Mouse (Mus musculus): ENCODE measurements around the gene B4gat1. TPM values are rescaled to one million over a fixed set of nuclear protein-coding genes. Genes with fewer than 3 reads are reported as not detected.

The B4gat1 gene
- polyA plus RNA-seq, 1 experiment from 2014 or later = 47.6 TPM

GRCm38 (mm10) chr19:5041588-5041987, 3.0 kb downstream of the B4gat1 start:
- Histone ChIP-seq H3K4me3 (ENCODE audit: low read length) (peak overlapping the region; percentile 97), H3K27me3 (ENCODE audit: control insufficient read depth, insufficient read depth, low read depth, low read length) (no peaks in the 10 kb centered on the region), H3K27ac (ENCODE audit: low read length) (peak overlapping the region; percentile 72), H3K4me1 (replicated peaks; ENCODE audit: control insufficient read depth, insufficient read depth, low read length) (peaks cover 25% of the 10 kb centered on the region), H3K4me2 (ENCODE audit: low read depth, low read length) (peak overlapping the region; percentile 99), H3K36me3 (ENCODE audit: control insufficient read depth, insufficient read depth, low read length) (peaks cover 7% of the 10 kb centered on the region; the same call in 1 of the 2 replicates), H3K9ac (ENCODE audit: low read length) (peak overlapping the region; percentile 92), H3K9me3 (ENCODE audit: control insufficient read depth, low read length) (no peaks in the 10 kb centered on the region)
- no peak; the same call in 1 of the 2 replicates for ATAC-seq (ENCODE audit: low read depth)
- 2% methylated on average over 16 of the region's 16 CpGs for WGBS

- H3K9ac ChIP-seq (ENCODE audit: low read length) = no peak overlapping the region
- H3K4me2 ChIP-seq (ENCODE audit: low read depth, low read length) = no peak overlapping the region
- peaks cover 17% of the 10 kb centered on the region for H3K36me3 ChIP-seq (ENCODE audit: control insufficient read depth, insufficient read depth, low read length)
- no peak for ATAC-seq (ENCODE audit: low read depth)
- no peak overlapping the region for H3K27ac ChIP-seq (ENCODE audit: low read length)
- H3K4me3 ChIP-seq (ENCODE audit: low read length) = no peak overlapping the region
- 68% methylated on average over 4 of the region's 4 CpGs for WGBS
- H3K9me3 ChIP-seq (ENCODE audit: control insufficient read depth, low read length) = no peaks in the 10 kb centered on the region
- peaks cover 14% of the 10 kb centered on the region for H3K4me1 ChIP-seq (replicated peaks; ENCODE audit: control insufficient read depth, insufficient read depth, low read length)
- H3K27me3 ChIP-seq (ENCODE audit: control insufficient read depth, insufficient read depth, low read depth, low read length) = no peaks in the 10 kb centered on the region
Observed at GRCm38 (mm10) chr19:5045531-5045930, 6.9 kb downstream of the B4gat1 start.

DNA sequence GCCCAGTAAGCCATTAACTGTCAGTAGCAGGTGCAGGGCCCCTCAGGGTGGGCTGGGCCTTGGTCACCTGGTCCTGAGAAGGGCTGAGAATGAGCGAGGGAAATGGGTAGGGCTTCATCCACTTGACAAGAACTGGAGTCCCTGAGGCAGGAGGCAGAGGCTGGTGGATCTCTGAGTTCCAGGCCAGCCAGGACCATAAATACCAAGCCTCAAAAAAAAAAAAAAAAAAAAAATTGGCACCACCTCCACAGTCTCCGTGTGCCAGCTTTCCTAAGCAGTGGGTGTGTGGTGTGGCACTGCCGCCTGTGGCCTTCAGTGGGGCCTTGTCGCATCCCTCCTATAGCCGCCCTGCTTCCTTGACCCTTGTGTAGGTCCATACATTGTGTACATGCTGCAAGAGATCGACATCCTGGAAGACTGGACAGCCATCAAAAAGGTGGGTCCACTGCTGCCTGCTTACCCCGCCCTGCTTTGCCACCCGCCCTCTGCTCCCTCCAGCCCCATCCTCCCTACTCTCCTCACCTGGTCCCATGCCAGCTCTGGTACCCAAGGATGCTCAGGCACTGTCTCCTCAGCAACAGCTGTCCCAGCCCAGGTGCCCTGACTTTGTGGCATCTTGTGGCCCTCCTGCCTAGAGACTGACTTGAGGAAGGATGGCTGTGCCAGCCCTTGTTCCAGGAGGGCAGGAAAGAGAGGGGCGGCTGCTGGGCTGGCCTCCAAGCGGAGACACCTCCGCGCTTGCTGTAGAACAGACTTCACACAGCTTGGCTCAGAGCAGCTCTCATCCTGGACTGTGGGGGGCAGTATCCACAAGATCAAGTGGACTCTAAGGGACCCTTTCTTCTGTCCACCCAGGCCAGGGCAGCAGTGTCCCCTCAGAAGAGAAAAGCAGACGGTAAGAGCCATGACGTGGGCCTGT, 9.8 kb downstream of the B4gat1 start:
- H3K9ac ChIP-seq (ENCODE audit: low read length) = no peak overlapping the region
- WGBS = 78% methylated on average over 13 of the region's 14 CpGs

GRCm38 (mm10) chr19:5049325-5049724, 10.7 kb downstream of the B4gat1 start:
- WGBS = 71% methylated on average over 6 of the region's 6 CpGs
- no peak for ATAC-seq (ENCODE audit: low read depth)
- no peak overlapping the region for H3K4me3 ChIP-seq (ENCODE audit: low read length)
- H3K9ac ChIP-seq (ENCODE audit: low read length) = no peak overlapping the region
- H3K27me3 ChIP-seq (ENCODE audit: control insufficient read depth, insufficient read depth, low read depth, low read length) = peaks cover 3% of the 10 kb centered on the region; the same call in 1 of the 2 replicates
- H3K27ac ChIP-seq (ENCODE audit: low read length) = no peak overlapping the region
- H3K4me1 ChIP-seq (replicated peaks; ENCODE audit: control insufficient read depth, insufficient read depth, low read length) = peaks cover 19% of the 10 kb centered on the region
- no peak overlapping the region for H3K4me2 ChIP-seq (ENCODE audit: low read depth, low read length)
- no peaks in the 10 kb centered on the region for H3K9me3 ChIP-seq (ENCODE audit: control insufficient read depth, low read length)
- peaks cover 15% of the 10 kb centered on the region for H3K36me3 ChIP-seq (ENCODE audit: control insufficient read depth, insufficient read depth, low read length)

More for the DNA sequence above, 9.8 kb downstream of the B4gat1 start:
- peaks cover 19% of the 10 kb centered on the region for H3K4me1 ChIP-seq (replicated peaks; ENCODE audit: control insufficient read depth, insufficient read depth, low read length)
- peaks cover 3% of the 10 kb centered on the region; the same call in 1 of the 2 replicates for H3K27me3 ChIP-seq (ENCODE audit: control insufficient read depth, insufficient read depth, low read depth, low read length)
- H3K4me3 ChIP-seq (ENCODE audit: low read length) = no peak overlapping the region
- no peaks in the 10 kb centered on the region for H3K9me3 ChIP-seq (ENCODE audit: control insufficient read depth, low read length)
- no peak overlapping the region for H3K4me2 ChIP-seq (ENCODE audit: low read depth, low read length)
- ATAC-seq (ENCODE audit: low read depth) = no peak
- no peak overlapping the region for H3K27ac ChIP-seq (ENCODE audit: low read length)
- H3K36me3 ChIP-seq (ENCODE audit: control insufficient read depth, insufficient read depth, low read length) = peaks cover 17% of the 10 kb centered on the region

DNA sequence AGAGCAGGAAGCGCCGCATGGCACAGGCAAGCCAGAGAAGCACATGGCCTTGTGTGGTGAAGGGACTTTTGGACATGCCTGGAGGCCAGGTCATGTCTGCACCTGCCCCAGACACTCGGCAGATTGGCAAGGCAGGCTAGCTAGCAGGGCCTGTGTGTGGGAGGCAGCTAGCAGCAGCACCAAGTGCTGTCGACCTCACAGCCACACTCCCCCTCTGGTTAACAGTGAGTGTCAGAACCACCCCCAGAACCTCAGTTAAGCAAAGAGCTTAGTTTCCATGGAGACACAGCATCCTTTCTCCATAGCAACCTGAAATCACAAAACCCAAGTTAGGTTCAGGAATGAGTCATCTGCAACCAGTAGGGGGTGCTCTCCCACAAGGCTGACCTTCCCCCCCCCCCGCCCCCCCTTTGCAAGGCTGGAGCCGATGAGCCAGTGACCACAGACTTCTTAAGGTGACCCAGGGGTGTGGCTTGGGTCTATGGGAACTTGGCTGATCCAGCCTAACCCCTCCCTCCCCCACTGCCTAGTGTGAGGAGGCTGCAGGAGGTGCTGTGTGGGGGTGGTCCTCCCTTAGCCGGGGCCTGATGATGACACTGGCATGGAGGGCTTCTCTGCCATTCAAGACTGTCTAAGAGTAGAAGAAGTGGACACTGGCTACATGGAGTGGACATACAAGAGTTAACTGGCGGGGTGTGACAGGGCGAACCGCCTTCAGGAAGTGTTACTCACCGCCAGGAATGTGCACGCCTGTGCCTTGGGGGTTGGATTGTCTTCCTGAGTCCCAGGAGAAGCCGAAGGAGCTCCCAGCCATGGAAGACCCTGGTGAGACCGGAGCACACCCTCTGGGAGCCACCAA, 11.7 kb downstream of the B4gat1 start, which contains the start of gene Rin1:
Gene Rin1 (plus strand): TSS at position 435 of the 859 bp plus-strand sequence.
- Histone ChIP-seq H3K9me3 (ENCODE audit: control insufficient read depth, low read length) (no peaks in the 10 kb centered on the region), H3K9ac (ENCODE audit: low read length) (peak within 1 kb of the TSS; percentile 57), H3K4me2 (ENCODE audit: low read depth, low read length) (peak within 1 kb of the TSS; percentile 59), H3K4me1 (replicated peaks; ENCODE audit: control insufficient read depth, insufficient read depth, low read length) (peaks cover 19% of the 10 kb centered on the region), H3K36me3 (ENCODE audit: control insufficient read depth, insufficient read depth, low read length) (peaks cover 15% of the 10 kb centered on the region), H3K4me3 (ENCODE audit: low read length) (peak within 1 kb of the TSS; percentile 48), H3K27me3 (ENCODE audit: control insufficient read depth, insufficient read depth, low read depth, low read length) (peaks cover 3% of the 10 kb centered on the region; the same call in 1 of the 2 replicates), H3K27ac (ENCODE audit: low read length) (peak within 1 kb of the TSS; percentile 63)
- WGBS = 18% methylated on average over 13 of the region's 14 CpGs
- ATAC-seq (ENCODE audit: low read depth) = peak; percentile 76

DNA sequence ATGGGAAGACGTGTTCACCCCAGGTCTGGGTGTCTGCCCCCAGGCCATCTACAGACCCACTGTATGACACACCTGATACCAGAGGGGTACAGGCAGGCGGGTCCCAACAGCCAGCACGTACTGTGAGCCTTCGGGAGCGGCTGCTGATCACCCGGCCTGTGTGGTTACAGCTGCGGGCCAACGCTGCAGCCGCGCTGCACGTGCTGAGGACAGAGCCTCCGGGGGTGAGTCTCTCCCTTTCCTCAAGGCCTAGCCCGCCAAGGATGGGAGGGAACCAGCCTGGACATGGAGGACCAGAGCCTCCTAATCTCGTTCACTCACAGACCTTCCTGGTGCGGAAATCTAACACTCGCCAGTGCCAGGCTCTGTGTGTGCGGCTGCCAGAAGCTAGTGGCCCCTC, 12.4 kb downstream of the B4gat1 start:
- Histone ChIP-seq H3K27ac (ENCODE audit: low read length) (peak overlapping the region; percentile 63), H3K4me3 (ENCODE audit: low read length) (peak overlapping the region; percentile 48), H3K27me3 (ENCODE audit: control insufficient read depth, insufficient read depth, low read depth, low read length) (peaks cover 3% of the 10 kb centered on the region; the same call in 1 of the 2 replicates), H3K9me3 (ENCODE audit: control insufficient read depth, low read length) (no peaks in the 10 kb centered on the region), H3K4me2 (ENCODE audit: low read depth, low read length) (peak overlapping the region; percentile 59), H3K36me3 (ENCODE audit: control insufficient read depth, insufficient read depth, low read length) (peaks cover 15% of the 10 kb centered on the region), H3K9ac (ENCODE audit: low read length) (peak overlapping the region; percentile 57), H3K4me1 (replicated peaks; ENCODE audit: control insufficient read depth, insufficient read depth, low read length) (peaks cover 19% of the 10 kb centered on the region)
- peak; percentile 35 for ATAC-seq (ENCODE audit: low read depth)
- 6% methylated on average over 17 of the region's 17 CpGs for WGBS

DNA sequence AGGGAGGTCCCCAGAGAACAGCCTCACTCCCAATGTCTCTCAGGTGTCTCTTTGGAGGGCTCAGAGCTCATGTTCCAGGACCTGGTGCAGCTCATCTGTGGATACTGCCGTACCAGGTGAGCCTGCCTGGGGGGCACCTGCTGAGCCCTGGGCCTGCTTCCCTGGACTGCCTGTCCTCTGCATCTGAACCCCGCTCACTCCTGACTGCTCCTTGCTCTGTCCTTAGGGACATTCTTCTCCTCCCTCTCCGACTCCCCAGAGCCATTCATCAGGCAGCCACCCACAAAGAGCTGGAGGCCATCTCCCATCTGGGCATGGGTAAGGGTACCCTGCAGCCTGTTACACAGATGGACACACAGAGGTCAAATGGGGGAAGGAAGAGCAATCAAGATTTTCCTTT, 12.9 kb downstream of the B4gat1 start:
- H3K9ac ChIP-seq (ENCODE audit: low read length) = peak overlapping the region; percentile 57

DNA sequence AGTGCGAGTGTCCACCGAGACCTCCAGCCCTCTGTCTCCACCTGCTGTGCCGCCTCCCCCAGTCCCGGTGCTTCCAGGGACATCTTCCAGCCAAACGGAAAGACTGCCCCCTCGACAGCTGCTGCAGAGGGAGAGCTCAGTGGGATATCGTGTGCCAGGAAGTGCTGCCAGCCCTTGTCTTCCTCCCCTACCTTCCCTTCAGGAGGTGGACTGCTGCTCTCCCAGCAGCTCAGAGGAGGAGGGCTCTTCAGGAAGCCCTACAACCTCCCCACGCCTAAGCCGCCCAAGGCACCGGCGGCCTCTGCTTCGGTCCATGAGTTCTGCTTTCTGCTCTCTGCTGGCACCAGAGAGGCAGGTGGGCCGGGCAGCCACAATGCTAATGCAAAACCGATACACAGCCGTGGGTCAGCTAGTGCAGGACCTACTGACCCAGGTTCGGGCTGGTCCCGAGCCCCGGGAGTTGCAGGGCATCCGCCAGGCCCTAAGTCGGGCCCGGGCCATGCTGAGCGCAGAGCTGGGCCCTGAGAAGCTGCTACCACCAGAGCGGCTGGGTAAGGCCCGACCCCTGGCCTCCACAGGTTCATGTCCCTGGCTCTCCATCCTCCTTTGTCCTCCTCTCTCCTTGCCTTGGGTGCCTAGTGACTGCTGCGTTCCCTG, 13.7 kb downstream of the B4gat1 start:
- Histone ChIP-seq H3K4me2 (ENCODE audit: low read depth, low read length) (peak overlapping the region; percentile 59), H3K9me3 (ENCODE audit: control insufficient read depth, low read length) (no peaks in the 10 kb centered on the region), H3K4me3 (ENCODE audit: low read length) (no peak overlapping the region), H3K27ac (ENCODE audit: low read length) (no peak overlapping the region), H3K36me3 (ENCODE audit: control insufficient read depth, insufficient read depth, low read length) (peaks cover 4% of the 10 kb centered on the region), H3K27me3 (ENCODE audit: control insufficient read depth, insufficient read depth, low read depth, low read length) (peaks cover 3% of the 10 kb centered on the region; the same call in 1 of the 2 replicates), H3K9ac (ENCODE audit: low read length) (peak overlapping the region; percentile 26; the same call in 1 of the 2 replicates), H3K4me1 (replicated peaks; ENCODE audit: control insufficient read depth, insufficient read depth, low read length) (peaks cover 26% of the 10 kb centered on the region)
- 37% methylated on average over 25 of the region's 25 CpGs for WGBS
- ATAC-seq (ENCODE audit: low read depth) = no peak

More for the DNA sequence above, 12.9 kb downstream of the B4gat1 start:
- H3K4me3 ChIP-seq (ENCODE audit: low read length) = peak overlapping the region; percentile 48
- H3K4me1 ChIP-seq (replicated peaks; ENCODE audit: control insufficient read depth, insufficient read depth, low read length) = peaks cover 21% of the 10 kb centered on the region
- H3K27ac ChIP-seq (ENCODE audit: low read length) = 0 out of 2 replicates have a peak overlapping the region, but pooled peaks have one; percentile 63
- H3K27me3 ChIP-seq (ENCODE audit: control insufficient read depth, insufficient read depth, low read depth, low read length) = peaks cover 3% of the 10 kb centered on the region; the same call in 1 of the 2 replicates
- ATAC-seq (ENCODE audit: low read depth) = no peak
- peaks cover 10% of the 10 kb centered on the region for H3K36me3 ChIP-seq (ENCODE audit: control insufficient read depth, insufficient read depth, low read length)
- peak overlapping the region; percentile 59 for H3K4me2 ChIP-seq (ENCODE audit: low read depth, low read length)
- no peaks in the 10 kb centered on the region for H3K9me3 ChIP-seq (ENCODE audit: control insufficient read depth, low read length)
- 58% methylated on average over 3 of the region's 3 CpGs for WGBS

All from lung, embryonic 16.5 days (tissue).